Mouse (Mus musculus): Measurements from ENCODE around the gene Cldn11. TPM values are rescaled to one million over a fixed set of nuclear protein-coding genes. Genes with fewer than 3 reads are reported as not detected.

Cldn11 gene
- total RNA-seq, 4 experiments from 2014 or later: 0.37 to 0.47 (median 0.42) TPM

- DNase-seq (ENCODE audit: low spot score): no peak
These were observed 10.3 kb downstream of the Cldn11 start for GRCm38 (mm10) chr3:31160046-31160445.

- no peak for DNase-seq (ENCODE audit: low spot score)
These were observed 11.6 kb downstream of the Cldn11 start for GRCm38 (mm10) chr3:31161336-31161735.

- DNase-seq (ENCODE audit: low spot score): no peak
These were observed 13.1 kb downstream of the Cldn11 start for GRCm38 (mm10) chr3:31162860-31163259.

GRCm38 (mm10) chr3:31165803-31166202 is 16.1 kb downstream of the Cldn11 start:
- no peak for DNase-seq (ENCODE audit: low spot score)

- no peak for DNase-seq (ENCODE audit: low spot score)
These were observed 16.7 kb downstream of the Cldn11 start for GRCm38 (mm10) chr3:31166365-31166871.

GRCm38 (mm10) chr3:31190342-31190741 is 40.6 kb downstream of the Cldn11 start:
- DNase-seq (ENCODE audit: low spot score): no peak

- no peak for DNase-seq (ENCODE audit: low spot score)
These were observed 41.7 kb downstream of the Cldn11 start for GRCm38 (mm10) chr3:31191402-31191801.

GRCm38 (mm10) chr3:31199162-31199877 is 49.6 kb downstream of the Cldn11 start:
- DNase-seq (ENCODE audit: low spot score): no peak

- no peak for DNase-seq (ENCODE audit: low spot score)
These were observed 54.2 kb downstream of the Cldn11 start for GRCm38 (mm10) chr3:31203947-31204346.

- no peak for DNase-seq (ENCODE audit: low spot score)
These were observed 55.4 kb downstream of the Cldn11 start for GRCm38 (mm10) chr3:31205167-31205566.

- no peak for DNase-seq (ENCODE audit: low spot score)
These were observed 58.3 kb downstream of the Cldn11 start for GRCm38 (mm10) chr3:31208046-31208445.

GRCm38 (mm10) chr3:31208458-31208994 is 58.8 kb downstream of the Cldn11 start:
- no peak for DNase-seq (ENCODE audit: low spot score)

- no peak for DNase-seq (ENCODE audit: low spot score)
These were observed 59.3 kb downstream of the Cldn11 start for GRCm38 (mm10) chr3:31209001-31209400.

- DNase-seq (ENCODE audit: low spot score): no peak
These were observed 62.7 kb downstream of the Cldn11 start for GRCm38 (mm10) chr3:31212205-31213038.

GRCm38 (mm10) chr3:31213802-31214201 is 64.1 kb downstream of the Cldn11 start:
- DNase-seq (ENCODE audit: low spot score): no peak

Other genes starting within 250 kb of the Cldn11 start
- 10 to 100 TPM; 15.4 to 19.3 (median 17.6) TPM for gene Phc3, start 180.5 kb upstream of the Cldn11 start, total RNA-seq (2022)
- 10 to 100 TPM in 3 of 4 experiments, 1 to 10 TPM in 1; 9.5 to 11.9 (median 10.7) TPM for gene Prkci, start 154.2 kb upstream of the Cldn11 start, total RNA-seq (2022)
- gene Skil, start 54.9 kb upstream of the Cldn11 start, total RNA-seq (2022): 10 to 100 TPM; 11.4 to 18.7 (median 14.9) TPM
- gene Slc7a14, start 160.5 kb downstream of the Cldn11 start, total RNA-seq (2022): under 1 TPM in 3 of 4 experiments, not detected in 1; 0.08 to 0.22 (median 0.09) TPM

Measured in heart, adult 8-10 months (tissue).